Mouse (Mus musculus) heart, embryonic 14.5 days (tissue): Measurements from ENCODE around the gene Specc1. TPM values are rescaled to one million over a fixed set of nuclear protein-coding genes. Genes with fewer than 3 reads are reported as not detected.

Experiments used
- ATAC-seq: fragments of 200-750 bp; cut with Nextera tagmentation; 2 replicates; pipeline ENCODE4 v1.8.0; 2017; ENCODE audit warnings: low read depth, moderate TSS enrichment; ENCODE audit not compliant: insufficient number of reproducible peaks, insufficient read depth, low FRiP score
- H3K27ac ChIP-seq, 2 experiments: fragments of 200-500 bp in 1 of 2; fragments of 300-500 bp in 1 of 2; sonication (generic) in 1 of 2; replicated peaks in 1 of 2; 2 replicates each; pipeline ENCODE4 v1.5.1; 2012 to 2014; ENCODE audit warnings: low read depth in 2 of 2, low read length in 2 of 2, control low read depth in 1 of 2, mild to moderate bottlenecking in 1 of 2, mixed read lengths in 1 of 2; ENCODE audit not compliant: control insufficient read depth in 1 of 2, insufficient read depth in 1 of 2
- H3K27me3 ChIP-seq: fragments of 300-500 bp; sonication (generic); 2 replicates; pipeline ENCODE4 v1.6.1; 2014; ENCODE audit warnings: mild to moderate bottlenecking, low read length, control low read depth; ENCODE audit not compliant: control insufficient read depth, insufficient read depth
- H3K36me3 ChIP-seq: fragments of 300-500 bp; sonication (generic); 2 replicates; pipeline ENCODE4 v1.6.1; 2014; ENCODE audit warnings: mild to moderate bottlenecking, control low read depth, low read length, mixed read lengths; ENCODE audit not compliant: control insufficient read depth, insufficient read depth
- H3K4me1 ChIP-seq, 2 experiments: fragments of 200-500 bp in 1 of 2; fragments of 300-500 bp in 1 of 2; sonication (generic) in 1 of 2; 2 replicates each; pipeline ENCODE4 v1.6.1; 2012 to 2014; ENCODE audit warnings: low read length in 2 of 2, control low read depth in 1 of 2, mixed read lengths in 1 of 2; ENCODE audit not compliant: control insufficient read depth in 2 of 2, insufficient read depth in 2 of 2
- H3K4me2 ChIP-seq: fragments of 300-500 bp; sonication (generic); 2 replicates; pipeline ENCODE4 v1.6.1; 2014; ENCODE audit warnings: mild to moderate bottlenecking, low read length
- H3K4me3 ChIP-seq, 2 experiments: fragments of 200-500 bp in 1 of 2; fragments of 300-500 bp in 1 of 2; sonication (generic) in 1 of 2; 2 replicates each; pipeline ENCODE4 v1.5.1; 2012 to 2014; ENCODE audit warnings: low read length in 2 of 2, mild to moderate bottlenecking in 2 of 2, control low read depth in 1 of 2, low read depth in 1 of 2, moderate library complexity in 1 of 2; ENCODE audit not compliant: control insufficient read depth in 1 of 2, insufficient read depth in 1 of 2
- H3K9ac ChIP-seq: fragments of 300-500 bp; sonication (generic); 2 replicates; pipeline ENCODE4 v1.6.1; 2014; ENCODE audit warnings: mild to moderate bottlenecking, low read length
- H3K9me3 ChIP-seq: fragments of 300-500 bp; sonication (generic); 2 replicates; pipeline ENCODE4 v1.6.1; 2016; ENCODE audit warnings: low read length, control low read depth; ENCODE audit not compliant: control insufficient read depth
- WGBS: fragments of 180-500 bp; shearing (Covaris S2); extraction: QIAGEN DNeasy Blood & Tissue Kit; methylation state at CpG from one replicate; pipeline ENCODE4 v1.1.7; 2014; 5-methylcytosine and 5-hydroxymethylcytosine counted together
- polyA plus RNA-seq: library from polyadenylated mRNA; unstranded; fragments of >200 nt; fragmentation: Nextera tagmentation; extraction: Ambion mirVana; gene quantifications from 2 replicates; pipeline ENCODE4 v1.2.1, GENCODE M21; 2014

Specc1 gene
- polyA plus RNA-seq, 1 experiment from 2014 or later = 12.1 TPM

DNA sequence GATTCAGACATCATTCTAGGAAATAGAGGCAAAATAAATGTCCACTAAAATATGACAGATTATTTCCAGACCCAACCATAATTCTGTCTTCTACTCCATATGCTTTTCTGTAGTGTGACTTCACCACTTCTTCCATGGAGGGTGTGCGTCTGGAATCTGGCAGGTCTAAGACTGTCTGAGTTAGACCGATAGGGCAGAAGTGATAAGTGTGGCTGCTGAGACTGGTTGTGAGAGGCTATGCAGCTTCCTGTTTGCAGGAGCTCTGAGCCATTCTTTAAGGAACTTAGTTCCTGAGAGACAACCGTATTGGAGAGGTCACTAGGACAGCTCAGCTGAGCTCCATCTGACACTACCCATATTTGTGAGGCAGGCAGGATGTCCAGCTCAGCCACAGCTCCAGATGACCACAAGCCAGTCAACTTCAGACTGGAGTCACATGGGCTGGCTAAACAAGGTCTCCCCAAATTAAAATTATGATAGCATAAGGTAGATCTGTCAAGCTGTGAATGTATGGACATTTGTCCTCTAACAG is 146.9 kb downstream of the Specc1 start:
- Histone ChIP-seq H3K36me3 (no peaks in the 10 kb centered on the region), H3K4me3 (no peak overlapping the region), H3K4me1 (peaks cover 2 to 6% of the 10 kb centered on the region in 2 experiments; a peak in 1 of 4 replicates), H3K27me3 (no peaks in the 10 kb centered on the region), H3K4me2 (no peak overlapping the region), H3K9me3 (no peaks in the 10 kb centered on the region), H3K27ac (peak overlapping the region; percentile 29 to 37), H3K9ac (no peak overlapping the region)
- WGBS = 20% methylated on average over 3 of the region's 3 CpGs
- ATAC-seq = peak; percentile 66; the same call in 1 of the 2 replicates

DNA sequence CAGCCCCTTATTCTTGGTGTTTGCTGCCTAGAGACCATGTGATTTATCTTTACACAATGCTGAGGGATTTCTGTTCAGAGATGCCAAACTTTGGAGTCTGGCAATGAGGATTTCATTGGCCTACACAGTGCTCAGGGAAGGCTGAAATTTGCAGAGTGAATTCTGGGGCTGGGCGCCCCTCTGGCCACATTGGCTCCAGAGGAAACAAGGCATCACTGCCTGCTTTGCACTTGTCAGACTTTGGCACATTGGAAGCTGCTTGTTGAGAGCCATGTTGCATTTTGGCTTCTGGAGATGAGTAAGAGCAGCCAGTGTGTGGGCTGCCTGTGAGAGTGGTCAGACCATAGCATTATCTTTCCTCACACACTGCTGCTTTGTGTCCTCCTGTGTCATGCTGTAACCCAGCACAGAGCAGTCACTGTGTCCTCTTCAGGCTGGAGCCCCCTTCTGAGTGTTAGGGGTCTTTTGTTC is 149.9 kb downstream of the Specc1 start:
- no peak for ATAC-seq
- 61% methylated on average over 1 of the region's 1 CpGs for WGBS
- no peak overlapping the region for H3K9ac ChIP-seq
- no peak overlapping the region for H3K27ac ChIP-seq
- H3K27me3 ChIP-seq = no peaks in the 10 kb centered on the region
- H3K4me1 ChIP-seq = peaks cover 2 to 6% of the 10 kb centered on the region in 2 experiments; a peak in 1 of 4 replicates
- H3K36me3 ChIP-seq = no peaks in the 10 kb centered on the region
- H3K4me3 ChIP-seq = no peak overlapping the region
- H3K9me3 ChIP-seq = no peaks in the 10 kb centered on the region
- no peak overlapping the region for H3K4me2 ChIP-seq

DNA sequence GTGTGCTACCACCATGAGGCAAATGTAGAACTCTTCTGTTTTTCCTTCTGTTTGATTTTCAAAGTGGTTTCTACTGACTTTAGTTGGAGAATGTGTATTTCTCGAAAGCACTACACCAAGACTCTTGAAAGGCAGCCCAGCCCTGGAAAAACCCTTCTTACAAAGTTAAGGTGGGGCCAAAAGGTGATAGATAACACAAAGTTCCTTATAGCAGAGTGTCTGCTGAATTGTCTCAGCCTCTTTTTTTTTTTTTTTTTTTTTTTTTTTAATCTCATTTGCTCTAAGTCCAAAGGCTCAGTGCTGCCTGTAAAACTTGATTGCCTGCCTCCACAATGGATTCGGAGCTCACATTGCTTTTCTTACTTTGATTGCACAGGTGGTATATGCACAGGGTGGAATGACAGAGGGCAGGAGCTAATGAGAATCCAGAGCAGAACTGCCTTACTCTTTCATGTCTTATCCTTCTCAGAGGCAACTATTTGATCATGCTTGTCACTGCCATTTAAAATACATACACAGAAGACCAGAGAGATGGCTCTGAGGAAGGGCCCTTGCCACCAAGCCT is 150.8 kb downstream of the Specc1 start:
- no peak overlapping the region for H3K27ac ChIP-seq
- no peak overlapping the region for H3K4me3 ChIP-seq
- peaks cover 2 to 6% of the 10 kb centered on the region in 2 experiments; a peak in 1 of 4 replicates for H3K4me1 ChIP-seq
- H3K36me3 ChIP-seq = no peaks in the 10 kb centered on the region
- no peaks in the 10 kb centered on the region for H3K27me3 ChIP-seq
- H3K4me2 ChIP-seq = no peak overlapping the region
- WGBS = 83% methylated on average over 2 of the region's 2 CpGs
- no peaks in the 10 kb centered on the region for H3K9me3 ChIP-seq
- H3K9ac ChIP-seq = no peak overlapping the region
- ATAC-seq = no peak

DNA sequence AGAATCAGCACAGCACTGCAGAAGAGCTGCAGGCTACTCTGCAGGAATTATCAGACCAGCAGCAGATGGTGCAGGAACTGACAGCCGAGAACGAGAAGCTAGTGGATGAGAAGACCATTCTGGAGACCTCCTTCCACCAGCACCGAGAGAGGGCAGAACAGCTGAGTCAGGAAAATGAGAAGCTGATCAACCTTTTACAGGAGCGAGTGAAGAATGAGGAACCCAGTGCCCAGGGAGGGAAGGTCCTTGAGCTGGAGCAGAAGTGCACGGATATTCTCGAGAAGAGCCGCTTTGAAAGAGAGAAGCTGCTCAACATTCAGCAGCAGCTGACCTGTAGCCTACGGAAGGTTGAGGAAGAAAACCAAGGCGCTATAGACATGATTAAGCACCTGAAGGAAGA is 162.0 kb downstream of the Specc1 start:
- Histone ChIP-seq H3K9ac (no peak overlapping the region), H3K4me3 (no peak overlapping the region), H3K27me3 (no peaks in the 10 kb centered on the region), H3K4me1 (peaks cover 5 to 13% of the 10 kb centered on the region in 2 experiments), H3K9me3 (no peaks in the 10 kb centered on the region), H3K36me3 (peaks cover 12% of the 10 kb centered on the region; the same call in 1 of the 2 replicates), H3K27ac (peak overlapping the region in 1 of 2 experiments; percentile 11; a peak in 1 of 4 replicates), H3K4me2 (no peak overlapping the region)
- ATAC-seq = no peak
- 79% methylated on average over 9 of the region's 9 CpGs for WGBS

DNA sequence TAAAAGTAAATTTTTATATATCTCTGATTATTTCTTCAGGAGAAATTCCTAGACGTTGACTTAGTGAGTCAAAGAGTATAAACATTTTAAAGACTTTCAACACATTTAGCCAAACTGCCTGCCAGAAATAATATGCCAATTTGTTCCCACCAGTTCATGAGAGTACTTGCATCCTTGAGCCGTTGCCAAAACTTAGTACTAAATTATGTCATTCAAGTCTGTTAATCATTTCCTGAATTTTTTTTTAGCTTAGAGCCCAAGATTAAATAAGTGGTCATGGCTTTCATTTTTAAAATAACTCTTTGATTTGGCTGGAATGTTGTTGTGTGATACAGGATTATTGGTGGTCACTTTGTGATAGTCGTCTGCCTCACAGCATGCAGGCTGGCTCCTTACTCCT is 163.3 kb downstream of the Specc1 start:
- Histone ChIP-seq H3K4me1 (peaks cover 5 to 13% of the 10 kb centered on the region in 2 experiments), H3K4me2 (no peak overlapping the region), H3K4me3 (no peak overlapping the region), H3K27ac (peak overlapping the region; percentile 9 to 48; a peak in 2 of 4 replicates), H3K9me3 (no peaks in the 10 kb centered on the region), H3K9ac (no peak overlapping the region), H3K36me3 (peaks cover 12% of the 10 kb centered on the region; the same call in 1 of the 2 replicates), H3K27me3 (no peaks in the 10 kb centered on the region)
- ATAC-seq = no peak
- 54% methylated on average over 3 of the region's 3 CpGs for WGBS

DNA sequence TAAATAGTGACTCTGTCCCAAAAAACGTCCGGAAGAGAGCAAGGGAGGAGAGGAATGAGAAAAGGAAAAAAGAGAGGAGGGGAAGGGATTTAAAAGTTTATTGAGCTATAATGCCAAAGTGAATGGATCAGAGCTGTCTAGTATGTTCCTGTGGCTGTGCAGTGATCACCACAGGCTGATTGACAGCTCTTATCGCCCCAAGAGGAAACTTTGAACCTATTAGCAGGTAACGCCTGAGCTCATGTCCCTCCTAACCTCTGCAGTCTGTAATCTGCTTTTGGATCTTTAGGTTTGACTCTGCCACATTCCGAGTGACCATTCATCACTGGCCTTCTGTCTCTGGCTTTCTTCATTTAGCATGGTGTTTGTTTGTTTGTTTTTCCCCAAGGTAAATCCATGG is 164.8 kb downstream of the Specc1 start:
- WGBS = 75% methylated on average over 5 of the region's 5 CpGs
- ATAC-seq = no peak
- H3K4me2 ChIP-seq = no peak overlapping the region

DNA sequence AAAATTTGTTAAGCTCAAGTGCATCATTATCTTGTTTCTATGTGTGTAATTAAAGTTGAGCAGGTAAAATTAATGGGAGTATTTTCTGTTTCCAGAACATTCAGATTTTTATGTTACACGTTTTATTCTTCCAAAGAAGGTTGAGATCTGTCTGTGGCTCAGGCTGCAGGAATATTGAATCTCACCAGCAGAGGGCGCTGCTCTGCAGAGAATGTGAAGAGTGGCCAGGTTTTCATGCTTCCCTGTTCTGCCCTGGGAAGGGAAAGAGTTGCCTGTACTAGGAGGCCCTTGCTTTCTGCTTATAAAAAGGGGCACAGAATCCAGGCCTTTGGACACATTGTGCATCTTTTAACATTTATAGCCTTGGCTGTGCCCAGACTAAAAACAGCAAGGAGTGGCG is 171.1 kb downstream of the Specc1 start:
- Histone ChIP-seq H3K9ac (no peak overlapping the region), H3K4me3 (no peak overlapping the region), H3K9me3 (no peaks in the 10 kb centered on the region), H3K27ac (no peak overlapping the region), H3K27me3 (no peaks in the 10 kb centered on the region), H3K4me1 (peaks cover 0 to 12% of the 10 kb centered on the region in 2 experiments; a peak in 2 of 4 replicates), H3K36me3 (peaks cover 15% of the 10 kb centered on the region), H3K4me2 (no peak overlapping the region)
- 36% methylated on average over 3 of the region's 3 CpGs for WGBS
- no peak for ATAC-seq

More for the DNA sequence above, 164.8 kb downstream of the Specc1 start:
- H3K9ac ChIP-seq = no peak overlapping the region
- H3K36me3 ChIP-seq = peaks cover 12% of the 10 kb centered on the region; the same call in 1 of the 2 replicates
- peaks cover 5 to 13% of the 10 kb centered on the region in 2 experiments for H3K4me1 ChIP-seq
- H3K27ac ChIP-seq = no peak overlapping the region
- no peaks in the 10 kb centered on the region for H3K9me3 ChIP-seq
- H3K27me3 ChIP-seq = no peaks in the 10 kb centered on the region
- no peak overlapping the region for H3K4me3 ChIP-seq
